Mouse (Mus musculus): ENCODE results near the gene Gemin7. TPM values are rescaled to one million over a fixed set of nuclear protein-coding genes. Genes with fewer than 3 reads are reported as not detected.

Gene Gemin7
- polyA plus RNA-seq, 1 experiment, result 95.2 TPM

Other genes with a start within 250 kb of the Gemin7 start
- 26.9 and 31.2 TPM in 2 replicates for gene Ercc1, start 232.8 kb downstream of the Gemin7 start, polyA plus RNA-seq (2012; rRNA removed)
- gene Cd3eap, start 218.1 kb downstream of the Gemin7 start, polyA plus RNA-seq (2012; rRNA removed), result 3.2 and 4.1 TPM in 2 replicates
- gene Ppp1r13l, start 217.8 kb downstream of the Gemin7 start, polyA plus RNA-seq (2012; rRNA removed), result 4.8 and 5.7 TPM in 2 replicates
- gene Ercc2, start 195.6 kb downstream of the Gemin7 start, polyA plus RNA-seq (2012; rRNA removed), result 28.7 and 36.5 TPM in 2 replicates
- 1.2 and 2.0 TPM in 2 replicates for gene Klc3, start 173.5 kb downstream of the Gemin7 start, polyA plus RNA-seq (2012; rRNA removed)
- gene Ckm, start 172.8 kb downstream of the Gemin7 start, polyA plus RNA-seq (2012; rRNA removed), result 56.4 and 81.7 TPM in 2 replicates
- gene Mark4, start 118.8 kb downstream of the Gemin7 start, polyA plus RNA-seq (2012; rRNA removed), result 7.1 and 10.7 TPM in 2 replicates
- 6.0 and 6.6 TPM in 2 replicates for gene Exoc3l2, start 114.3 kb downstream of the Gemin7 start, polyA plus RNA-seq (2012; rRNA removed)
- gene Bloc1s3, start 69.2 kb downstream of the Gemin7 start, polyA plus RNA-seq (2012; rRNA removed), result 8.3 and 11.1 TPM in 2 replicates
- 106 and 108 TPM in 2 replicates for gene Trappc6a, start 69.2 kb downstream of the Gemin7 start, polyA plus RNA-seq (2012; rRNA removed)
- 0.19 and 0.21 TPM in 2 replicates for gene Nkpd1, start 59.8 kb downstream of the Gemin7 start, polyA plus RNA-seq (2012; rRNA removed)
- gene Ppp1r37, start 14.5 kb downstream of the Gemin7 start, polyA plus RNA-seq (2012; rRNA removed), result 77.1 and 78.1 TPM in 2 replicates
- gene Zfp296, start 308 bp downstream of the Gemin7 start, polyA plus RNA-seq (2012; rRNA removed), result 2.5 and 4.2 TPM in 2 replicates
- 39.5 and 76.8 TPM in 2 replicates for gene Clasrp, start 26.9 kb upstream of the Gemin7 start, polyA plus RNA-seq (2012; rRNA removed)
- gene Relb, start 51.8 kb upstream of the Gemin7 start, polyA plus RNA-seq (2012; rRNA removed), result 76.0 and 88.5 TPM in 2 replicates
- gene Clptm1, start 87.4 kb upstream of the Gemin7 start, polyA plus RNA-seq (2012; rRNA removed), result 155 and 188 TPM in 2 replicates
- 201 and 493 TPM in 2 replicates for gene Apoc2, start 100.3 kb upstream of the Gemin7 start, polyA plus RNA-seq (2012; rRNA removed)
- gene Gm44805, start 103.8 kb upstream of the Gemin7 start, polyA plus RNA-seq (2012; rRNA removed), result 0.19 TPM in 1 of 2 replicates, not detected in the other
- gene Apoc4, start 103.9 kb upstream of the Gemin7 start, polyA plus RNA-seq (2012; rRNA removed), result 1.3 and 1.4 TPM in 2 replicates
- 0.29 and 1.9 TPM in 2 replicates for gene Apoc1, start 115.1 kb upstream of the Gemin7 start, polyA plus RNA-seq (2012; rRNA removed)
- 393 and 660 TPM in 2 replicates for gene Apoe, start 121.6 kb upstream of the Gemin7 start, polyA plus RNA-seq (2012; rRNA removed)
- gene Tomm40, start 137.8 kb upstream of the Gemin7 start, polyA plus RNA-seq (2012; rRNA removed), result 97.8 and 115 TPM in 2 replicates
- 132 and 182 TPM in 2 replicates for gene Nectin2, start 172.9 kb upstream of the Gemin7 start, polyA plus RNA-seq (2012; rRNA removed)
- gene Bcam, start 193.4 kb upstream of the Gemin7 start, polyA plus RNA-seq (2012; rRNA removed), result 27.0 and 28.4 TPM in 2 replicates
- gene Cblc, start 219.2 kb upstream of the Gemin7 start, polyA plus RNA-seq (2012; rRNA removed), result 78.4 and 107 TPM in 2 replicates
- gene Bcl3, start 245.2 kb upstream of the Gemin7 start, polyA plus RNA-seq (2012; rRNA removed), result 94.9 and 95.0 TPM in 2 replicates

All from large intestine, adult 2 months (tissue).